Mouse (Mus musculus) MEL (cell line): ENCODE results near the gene Hlcs. TPM values are rescaled to one million over a fixed set of nuclear protein-coding genes. Genes with fewer than 3 reads are reported as not detected.

ENCODE experiments used
- DNase-seq: peaks from one replicate; pipeline ENCODE4 v3.0.0; 2011; ENCODE audit warnings: low read depth, low spot score
- H3K27ac ChIP-seq: 2 replicates; pipeline ENCODE4 v1.5.1; 2012; ENCODE audit warnings: low read depth, mild to moderate bottlenecking, control low read depth, low read length, moderate library complexity; ENCODE audit not compliant: control insufficient read depth
- H3K27me3 ChIP-seq, 2 experiments: fragments of 150-350 bp in 1 of 2; sonication (generic) in 1 of 2; 2 replicates each; pipeline ENCODE4 v1.6.1; 2012; ENCODE audit warnings: low read length in 2 of 2, mild to moderate bottlenecking in 2 of 2, improper control_type of control experiment in 1 of 2, moderate library complexity in 1 of 2; ENCODE audit not compliant: insufficient read depth in 2 of 2, control insufficient read depth in 1 of 2
- H3K36me3 ChIP-seq, 2 experiments: 2 replicates each; pipeline ENCODE4 v1.6.1; 2012 to 2014; ENCODE audit warnings: low read length in 2 of 2, improper control_type of control experiment in 1 of 2, inconsistent platforms in 1 of 2, mild to moderate bottlenecking in 1 of 2; ENCODE audit not compliant: insufficient read depth in 2 of 2, control insufficient read depth in 1 of 2
- H3K4me1 ChIP-seq, 2 experiments: fragments of 150-350 bp in 1 of 2; sonication (generic) in 1 of 2; 2 replicates each; pipeline ENCODE4 v1.6.1; 2012; ENCODE audit warnings: low read length in 2 of 2, improper control_type of control experiment in 1 of 2, mild to moderate bottlenecking in 1 of 2; ENCODE audit not compliant: insufficient read depth in 2 of 2, control insufficient read depth in 1 of 2
- H3K4me3 ChIP-seq, 2 experiments: fragments of 150-350 bp in 1 of 2; sonication (generic) in 1 of 2; 2 replicates each; pipeline ENCODE4 v1.5.1; 2012; ENCODE audit warnings: low read depth in 2 of 2, low read length in 2 of 2, mild to moderate bottlenecking in 2 of 2, moderate library complexity in 2 of 2, control low read depth in 1 of 2, improper control_type of control experiment in 1 of 2; ENCODE audit not compliant: control insufficient read depth in 1 of 2, insufficient read depth in 1 of 2
- H3K79me2 ChIP-seq: 2 replicates; pipeline ENCODE4 v1.6.1; 2012; ENCODE audit warnings: mild to moderate bottlenecking, low read length, moderate library complexity; ENCODE audit not compliant: control insufficient read depth, poor library complexity, insufficient read depth
- H3K9ac ChIP-seq: 2 replicates; pipeline ENCODE4 v1.6.1; 2012; ENCODE audit warnings: low read depth, mild to moderate bottlenecking, control low read depth, low read length, moderate library complexity; ENCODE audit not compliant: control insufficient read depth, poor library complexity, severe bottlenecking
- H3K9me3 ChIP-seq: fragments of 150-350 bp; sonication (generic); replicated peaks from 2 replicates; pipeline ENCODE4 v1.6.1; 2012; ENCODE audit warnings: mild to moderate bottlenecking, low read length, improper control_type of control experiment, moderate library complexity; ENCODE audit not compliant: insufficient read depth
- BHLHE40 ChIP-seq: IDR thresholded peaks from 2 replicates; pipeline ENCODE4 v1.6.1; 2012; ENCODE audit warnings: low read depth, mild to moderate bottlenecking, inconsistent platforms, low read length, improper control_type of control experiment, borderline replicate concordance
- CHD2 ChIP-seq: IDR thresholded peaks from 2 replicates; pipeline ENCODE4 v1.6.1; 2011; ENCODE audit warnings: low read length, improper control_type of control experiment
- CTCF ChIP-seq, 3 experiments: IDR thresholded peaks in 2 of 3; conservative IDR thresholded peaks in 1 of 3; 2 replicates each; pipeline ENCODE4 v1.5.1; 2011 to 2012; ENCODE audit warnings: low read length in 3 of 3, low read depth in 2 of 3, mild to moderate bottlenecking in 2 of 3, improper control_type of control experiment in 1 of 3, inconsistent platforms in 1 of 3, mixed read lengths in 1 of 3, moderate library complexity in 1 of 3; ENCODE audit not compliant: control insufficient read depth in 1 of 3, insufficient read depth in 1 of 3, poor library complexity in 1 of 3, severe bottlenecking in 1 of 3
- E2F4 ChIP-seq: IDR thresholded peaks from 2 replicates; pipeline ENCODE4 v1.6.1; 2011; ENCODE audit warnings: low read depth, low read length, improper control_type of control experiment, borderline replicate concordance
- ELF1 ChIP-seq: IDR thresholded peaks from 2 replicates; pipeline ENCODE4 v1.6.1; 2014; ENCODE audit warnings: low read depth, mild to moderate bottlenecking, inconsistent platforms, low read length, improper control_type of control experiment, moderate library complexity
- EP300 ChIP-seq, 2 experiments: IDR thresholded peaks; 2 replicates each; pipeline ENCODE4 v1.6.1; 2011; ENCODE audit warnings: improper control_type of control experiment in 2 of 2, low read length in 2 of 2, low read depth in 1 of 2, mild to moderate bottlenecking in 1 of 2
- ETS1 ChIP-seq: IDR thresholded peaks from 2 replicates; pipeline ENCODE4 v1.6.1; 2012; ENCODE audit warnings: low read depth, mild to moderate bottlenecking, inconsistent platforms, low read length, improper control_type of control experiment, moderate library complexity
- GATA1 ChIP-seq: IDR thresholded peaks from 2 replicates; pipeline ENCODE4 v1.6.1; 2011; ENCODE audit warnings: low read depth, low read length, improper control_type of control experiment
- HCFC1 ChIP-seq: IDR thresholded peaks from 2 replicates; pipeline ENCODE4 v1.6.1; 2012; ENCODE audit warnings: low read depth, mild to moderate bottlenecking, inconsistent platforms, low read length, improper control_type of control experiment, moderate library complexity
- KAT2A ChIP-seq: conservative IDR thresholded peaks from 2 replicates; pipeline ENCODE4 v1.6.1; 2012; ENCODE audit warnings: low read depth, low read length, improper control_type of control experiment, inconsistent platforms
- MAFK ChIP-seq: IDR thresholded peaks from 2 replicates; pipeline ENCODE4 v1.6.1; 2011; ENCODE audit warnings: low read depth, mild to moderate bottlenecking, low read length, improper control_type of control experiment, borderline replicate concordance
- MAZ ChIP-seq: IDR thresholded peaks from 2 replicates; pipeline ENCODE4 v1.6.1; 2012; ENCODE audit warnings: low read depth, mild to moderate bottlenecking, inconsistent platforms, low read length, improper control_type of control experiment
- MEF2A ChIP-seq: IDR thresholded peaks from 2 replicates; pipeline ENCODE4 v1.6.1; 2014; ENCODE audit warnings: low read depth, mild to moderate bottlenecking, inconsistent platforms, low read length, improper control_type of control experiment; ENCODE audit not compliant: poor library complexity, insufficient replicate concordance, severe bottlenecking; ENCODE audit errors: extremely low read depth
- MXI1 ChIP-seq: IDR thresholded peaks from 2 replicates; pipeline ENCODE4 v1.6.1; 2011; ENCODE audit warnings: mild to moderate bottlenecking, low read depth, low read length, improper control_type of control experiment
- MYB ChIP-seq: IDR thresholded peaks from 2 replicates; pipeline ENCODE4 v1.6.1; 2011; ENCODE audit warnings: mild to moderate bottlenecking, low read depth, low read length, improper control_type of control experiment
- MYC ChIP-seq: IDR thresholded peaks from 2 replicates; pipeline ENCODE4 v1.6.1; 2011; ENCODE audit warnings: low read depth, mild to moderate bottlenecking, low read length, improper control_type of control experiment, moderate library complexity
- NELFE ChIP-seq: IDR thresholded peaks from 2 replicates; pipeline ENCODE4 v1.6.1; 2011; ENCODE audit warnings: low read depth, low read length, improper control_type of control experiment
- POLR2A ChIP-seq, 2 experiments: IDR thresholded peaks; 2 replicates each; pipeline ENCODE4 v1.6.1; 2011 to 2012; ENCODE audit warnings: low read length in 2 of 2, mild to moderate bottlenecking in 2 of 2, control low read depth in 1 of 2, improper control_type of control experiment in 1 of 2, low read depth in 1 of 2, moderate library complexity in 1 of 2; ENCODE audit not compliant: control insufficient read depth in 1 of 2, insufficient read depth in 1 of 2, poor library complexity in 1 of 2
- POLR2AphosphoS2 ChIP-seq: IDR thresholded peaks from 2 replicates; pipeline ENCODE4 v1.6.1; 2011; ENCODE audit warnings: low read length, improper control_type of control experiment
- POLR2AphosphoS5 ChIP-seq: IDR thresholded peaks from 2 replicates; pipeline ENCODE4 v1.6.1; 2012; ENCODE audit warnings: low read depth, borderline replicate concordance, mild to moderate bottlenecking, inconsistent platforms, low read length, moderate library complexity, mixed read lengths
- RAD21 ChIP-seq: IDR thresholded peaks from 2 replicates; pipeline ENCODE4 v1.6.1; 2011; ENCODE audit warnings: mild to moderate bottlenecking, low read depth, low read length, improper control_type of control experiment
- RCOR1 ChIP-seq: IDR thresholded peaks from 2 replicates; pipeline ENCODE4 v1.6.1; 2012; ENCODE audit warnings: low read depth, mild to moderate bottlenecking, inconsistent platforms, low read length, improper control_type of control experiment
- SIN3A ChIP-seq: IDR thresholded peaks from 2 replicates; pipeline ENCODE4 v1.6.1; 2012; ENCODE audit warnings: low read length, improper control_type of control experiment, inconsistent platforms
- TAL1 ChIP-seq: IDR thresholded peaks from 2 replicates; pipeline ENCODE4 v1.6.1; 2012; ENCODE audit warnings: mild to moderate bottlenecking, inconsistent platforms, low read length, moderate library complexity, mixed read lengths
- TBP ChIP-seq: IDR thresholded peaks from 2 replicates; pipeline ENCODE4 v1.8.0; 2011; ENCODE audit warnings: low read depth, low read length, improper control_type of control experiment
- TCF12 ChIP-seq: IDR thresholded peaks from 2 replicates; pipeline ENCODE4 v1.6.1; 2014; ENCODE audit warnings: low read depth, mild to moderate bottlenecking, inconsistent platforms, low read length, improper control_type of control experiment, moderate library complexity
- USF2 ChIP-seq, 2 experiments: IDR thresholded peaks; 2 replicates each; pipeline ENCODE4 v1.6.1; 2011 to 2012; ENCODE audit warnings: improper control_type of control experiment in 2 of 2, low read length in 2 of 2, borderline replicate concordance in 1 of 2, inconsistent platforms in 1 of 2, low read depth in 1 of 2, mild to moderate bottlenecking in 1 of 2; ENCODE audit not compliant: insufficient read depth in 1 of 2
- ZC3H11A ChIP-seq: IDR thresholded peaks from 2 replicates; pipeline ENCODE4 v1.6.1; 2012; ENCODE audit warnings: low read depth, mild to moderate bottlenecking, inconsistent platforms, low read length, improper control_type of control experiment
- ZNF384 ChIP-seq: IDR thresholded peaks from 2 replicates; pipeline ENCODE4 v1.6.1; 2012; ENCODE audit warnings: low read depth, mild to moderate bottlenecking, inconsistent platforms, low read length, improper control_type of control experiment
- polyA plus RNA-seq, 2 experiments: library from polyadenylated mRNA; stranded (reverse) in 1 of 2; unstranded in 1 of 2; fragments of >175 nt in 1 of 2; fragments of >200 nt in 1 of 2; gene quantifications; 2 replicates each; pipeline versions ENCODE4 v1.2.1 to v1.2.4; 2012; ENCODE audit warnings: low replicate concordance in 2 of 2, low read depth in 1 of 2; ENCODE audit not compliant: insufficient read length in 2 of 2, insufficient read depth in 1 of 2, missing spikeins in 1 of 2
- total RNA-seq: library from RNA; depleted of rRNA; stranded (reverse); fragments of 300-350 nt; gene quantifications from 2 replicates; pipeline ENCODE4 v1.2.3, GENCODE M21; 2012

Hlcs gene
- total and polyA plus RNA-seq, 3 experiments: 3.3 to 6.4 TPM; not detected in 1

GRCm38 (mm10) chr16:94180122-94180870, 133.1 kb downstream of the Hlcs start:
- peak; percentile 89 for DNase-seq
- Histone ChIP-seq H3K36me3 (peaks cover 0 to 28% of the 10 kb centered on the region in 2 experiments; a peak in 2 of 4 replicates), H3K27ac (peak overlapping the region; percentile 71), H3K9ac (peak overlapping the region; percentile 55), H3K27me3 (no peaks in the 10 kb centered on the region), H3K9me3 (no peaks in the 10 kb centered on the region), H3K4me1 (peaks cover 15 to 34% of the 10 kb centered on the region in 2 experiments), H3K4me3 (peak overlapping the region; percentile 7 to 18; a peak in 2 of 4 replicates), H3K79me2 (no peaks in the 10 kb centered on the region)
- TF ChIP-seq ZNF384: peak; percentile 92
- TF ChIP-seq MYB: no peak
- 0 out of 2 replicates have a peak, but pooled peaks have one; percentile 18 for TF ChIP-seq RCOR1
- no peak for TF ChIP-seq HCFC1
- TF ChIP-seq CHD2: no peak
- 0 out of 2 replicates have a peak, but pooled peaks have one; percentile 21 for TF ChIP-seq MAFK
- TF ChIP-seq KAT2A: no peak; the same call in 1 of the 2 replicates
- no peak for TF ChIP-seq POLR2AphosphoS5
- peak; percentile 77 to 84; a peak in 3 of 4 replicates for TF ChIP-seq EP300 (IDR thresholded peaks at IDR 0.05; ENCODE audit: low read depth in 1 of 2, low read length in 2 of 2)
- TF ChIP-seq MXI1: peak; percentile 75; the same call in 1 of the 2 replicates
- TF ChIP-seq CTCF (IDR thresholded peaks at IDR 0.05 in 2 of 3, conservative IDR thresholded peaks at IDR 0.05 in 1 of 3; ENCODE audit: control insufficient read depth in 1 of 3, insufficient read depth in 1 of 3, low read depth in 2 of 3, low read length in 3 of 3, poor library complexity in 1 of 3, severe bottlenecking in 1 of 3): no peak
- peak; percentile 92 for TF ChIP-seq GATA1
- TF ChIP-seq MYC: peak; percentile 75
- TF ChIP-seq SIN3A: peak; percentile 52
- TF ChIP-seq USF2 (IDR thresholded peaks at IDR 0.05; ENCODE audit: borderline replicate concordance in 1 of 2, insufficient read depth in 1 of 2, low read depth in 1 of 2, low read length in 2 of 2): no peak
- TF ChIP-seq ETS1: peak; percentile 77
- 0 out of 2 replicates have a peak, but pooled peaks have one; percentile 16 for TF ChIP-seq TBP
- TF ChIP-seq E2F4: no peak
- TF ChIP-seq ZC3H11A: no peak
- TF ChIP-seq ELF1: 0 out of 2 replicates have a peak, but pooled peaks have one; percentile 37
- peak; percentile 61; the same call in 1 of the 2 replicates for TF ChIP-seq BHLHE40
- 0 out of 2 replicates have a peak, but pooled peaks have one; percentile 56 for TF ChIP-seq MEF2A
- TF ChIP-seq TCF12: peak; percentile 78; the same call in 1 of the 2 replicates
- peak in 1 of 2 experiments; percentile 25; a peak in 1 of 4 replicates for TF ChIP-seq POLR2A (IDR thresholded peaks at IDR 0.05; ENCODE audit: control insufficient read depth in 1 of 2, insufficient read depth in 1 of 2, low read depth in 1 of 2, low read length in 2 of 2, poor library complexity in 1 of 2)
- TF ChIP-seq RAD21: peak; percentile 2; the same call in 1 of the 2 replicates
- 0 out of 2 replicates have a peak, but pooled peaks have one; percentile 25 for TF ChIP-seq NELFE
- TF ChIP-seq TAL1: peak; percentile 60
- no peak for TF ChIP-seq POLR2AphosphoS2
- TF ChIP-seq MAZ: no peak
